Mouse (Mus musculus) spleen, postnatal 36 days (tissue): ENCODE measurements around the gene Zbtb9.
"Not testable (repeated sequence)": the region's sequence is repeated elsewhere in the genome, so short reads cannot be mapped to it uniquely, and the experiment has no call there.

Experiments
- DNase-seq, 2 experiments: peaks; one replicate each; pipeline ENCODE4 v3.0.0; 2022; ENCODE audit warnings: low spot score in 2 of 2, mixed read lengths in 1 of 2

Gene Zbtb9

DNA sequence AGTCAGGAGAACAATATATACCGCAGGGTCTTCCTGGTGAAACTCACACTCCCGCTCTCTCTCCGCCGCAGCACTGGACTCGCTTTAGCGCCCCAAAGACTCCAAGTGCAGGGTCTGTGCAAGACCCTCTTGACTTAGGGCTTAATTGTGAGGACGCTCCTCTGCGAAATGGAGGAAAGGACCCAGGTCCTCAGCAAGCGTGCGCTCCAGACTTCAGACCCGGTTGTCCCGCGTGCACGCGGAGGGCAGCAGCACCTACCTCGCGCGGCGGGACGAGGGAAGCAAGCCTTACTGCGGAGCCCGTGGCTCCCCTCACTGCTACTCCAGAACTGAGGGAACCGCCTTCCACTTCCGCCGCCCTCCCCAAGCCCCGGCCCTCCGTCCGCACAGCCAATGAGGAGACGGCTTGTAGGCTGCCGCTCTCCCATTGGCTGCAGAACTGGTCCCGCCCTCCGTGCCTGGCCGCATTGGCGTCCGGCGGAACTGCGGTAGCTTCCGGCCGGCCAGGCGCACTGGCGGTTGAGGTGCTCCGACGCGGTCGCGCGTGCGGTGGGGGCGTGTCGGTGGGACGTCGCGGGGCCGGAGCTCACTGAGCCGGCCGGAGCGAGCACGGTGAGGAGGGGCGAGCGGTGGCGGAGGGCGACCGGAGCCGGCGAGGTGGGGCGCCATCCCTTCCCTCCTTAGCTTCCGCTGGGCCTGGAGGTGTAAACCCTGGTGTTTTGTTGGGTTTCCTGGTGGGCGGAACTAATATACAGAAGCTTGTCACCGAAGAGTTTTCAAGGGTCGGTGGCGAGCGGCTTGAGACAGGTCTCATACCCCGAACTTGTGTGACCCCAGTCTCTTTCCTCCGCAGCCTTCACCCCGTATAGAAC lies at the start of gene Zbtb9:
TSS of gene Zbtb9 (plus strand) at position 465 of the 872 bp plus-strand sequence.
- peak; percentile 97 to 98 for DNase-seq

DNA sequence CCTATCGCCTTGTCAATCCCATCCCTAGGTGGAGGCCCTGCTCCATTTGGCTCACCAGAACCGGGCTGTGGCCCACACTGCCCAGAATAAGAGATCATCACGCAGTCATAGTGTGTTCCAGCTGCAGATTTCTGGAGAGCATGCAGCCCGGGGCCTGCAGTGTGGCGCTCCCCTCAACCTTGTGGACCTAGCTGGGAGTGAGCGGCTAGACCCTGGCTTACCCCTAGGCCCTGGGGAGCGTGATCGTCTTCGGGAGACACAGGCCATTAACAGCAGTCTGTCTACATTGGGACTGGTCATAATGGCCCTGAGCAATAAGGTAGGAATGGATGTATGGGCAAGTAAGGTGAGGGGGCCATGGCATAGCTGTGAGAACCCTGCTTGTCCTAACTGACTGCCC lies 47.6 kb upstream of the Zbtb9 start:
- not testable (repeated sequence) for DNase-seq

DNA sequence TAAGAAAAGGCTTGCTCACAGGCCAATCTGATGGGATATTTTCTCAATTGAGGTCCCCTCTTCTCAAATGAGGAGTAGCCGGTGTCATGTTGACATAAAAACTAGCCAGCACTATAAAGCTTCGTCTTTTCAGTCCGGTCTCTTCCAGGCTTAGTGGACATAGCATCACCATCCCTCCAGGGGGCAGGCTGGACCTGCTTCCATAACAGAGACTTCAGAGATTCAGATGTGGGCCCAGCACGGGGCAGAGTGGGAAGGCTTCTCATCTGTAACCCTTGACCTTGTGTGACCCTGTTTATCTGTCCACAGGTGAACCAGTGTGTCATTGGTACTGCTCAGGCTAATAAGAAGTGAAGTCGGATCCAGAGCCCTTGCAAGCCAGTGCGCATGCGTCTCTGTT lies 41.2 kb upstream of the Zbtb9 start:
- DNase-seq, result peak; percentile 44 to 52

DNA sequence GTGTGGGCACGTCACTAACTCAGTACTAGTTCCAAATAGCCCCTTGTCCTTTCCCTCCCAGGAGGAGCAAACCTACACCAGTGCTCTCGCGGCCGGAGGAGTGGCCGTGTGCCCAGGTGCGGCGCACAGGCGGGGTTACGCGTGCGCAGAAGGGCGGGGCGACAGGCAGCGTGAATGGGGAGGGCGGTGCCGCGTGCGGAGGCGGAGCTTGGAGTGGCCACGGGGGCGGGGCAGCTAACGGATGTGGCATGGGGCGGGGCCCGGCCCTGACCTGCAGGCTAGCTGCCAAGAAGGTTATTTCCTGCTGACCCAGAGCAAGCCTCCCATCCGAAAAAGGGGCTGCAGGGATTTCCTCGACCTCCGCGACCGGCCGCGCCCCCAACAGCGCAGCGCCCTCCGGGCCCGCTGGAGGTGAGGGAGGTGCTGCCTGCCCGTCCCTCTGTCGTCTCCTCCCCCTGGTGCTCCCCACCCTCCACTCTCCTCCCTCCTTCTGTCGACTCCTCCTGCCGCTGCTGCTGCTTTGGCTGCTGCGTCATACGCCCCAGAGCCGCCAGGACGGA lies 40.0 kb upstream of the Zbtb9 start, which contains the start of gene Phf1:
TSS of gene Phf1 (plus strand) at position 214 of the 560 bp plus-strand sequence.
- peak; percentile 97 for DNase-seq

DNA sequence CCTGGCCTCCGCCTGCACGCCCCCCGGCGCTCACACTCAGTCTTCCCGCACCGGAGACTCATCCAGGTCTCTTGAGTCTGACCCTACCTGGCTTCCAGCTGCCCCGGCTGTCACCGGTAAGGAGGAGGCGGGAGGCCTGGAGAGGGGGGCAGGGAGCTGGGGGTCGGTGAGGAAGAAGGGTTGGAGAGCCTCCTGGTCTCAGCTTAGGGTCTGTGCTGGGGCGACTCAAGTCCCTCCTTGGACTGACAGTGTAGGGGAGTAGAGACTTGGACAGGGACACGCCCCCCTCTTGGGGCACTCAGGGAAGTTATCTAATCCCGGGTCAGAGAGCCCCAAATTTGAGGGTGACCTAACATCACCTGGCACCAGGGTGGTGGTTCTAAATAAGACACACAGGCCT lies 39.5 kb upstream of the Zbtb9 start:
- no peak for DNase-seq

DNA sequence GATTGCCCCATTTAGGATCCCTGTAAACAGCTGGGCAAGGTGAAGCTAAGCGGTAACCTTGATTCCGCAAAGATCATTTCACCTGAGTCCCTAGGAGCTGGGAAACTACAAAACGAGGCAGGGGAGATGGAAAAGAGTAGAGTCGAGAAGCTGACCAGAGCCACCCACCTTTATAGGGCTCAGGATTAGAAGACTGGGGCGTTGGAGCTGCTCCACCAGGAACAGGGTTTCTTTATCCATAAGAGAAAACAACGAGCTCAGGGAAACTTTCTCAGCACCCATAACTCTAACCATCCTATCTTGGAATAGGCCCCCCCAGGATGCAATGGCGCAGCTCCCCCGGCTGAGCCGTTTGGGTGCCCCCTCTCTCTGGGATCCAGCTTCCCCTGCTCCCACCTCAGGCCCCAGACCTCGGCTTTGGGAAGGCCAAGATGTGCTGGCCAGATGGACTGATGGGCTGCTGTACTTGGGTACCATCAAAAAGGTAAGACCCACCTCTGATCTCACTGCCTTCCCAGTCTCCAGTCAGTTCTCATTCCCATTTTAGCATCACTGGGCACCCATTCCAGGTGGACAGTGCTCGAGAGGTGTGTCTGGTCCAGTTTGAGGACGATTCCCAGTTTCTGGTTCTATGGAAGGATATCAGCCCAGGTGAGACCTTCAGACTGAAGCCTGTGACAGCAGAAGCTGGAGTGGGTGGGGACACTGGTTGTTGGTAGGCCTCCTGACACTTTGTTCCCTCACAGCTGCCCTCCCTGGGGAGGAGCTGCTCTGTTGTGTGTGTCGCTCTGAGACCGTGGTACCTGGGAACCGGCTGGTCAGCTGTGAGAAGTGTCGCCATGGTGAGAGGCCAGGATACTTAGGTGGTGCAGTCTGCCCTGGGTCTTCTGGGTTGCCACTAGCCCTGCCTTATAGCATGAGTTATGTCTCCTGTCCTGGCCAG lies 38.8 kb upstream of the Zbtb9 start:
- DNase-seq, result no peak

DNA sequence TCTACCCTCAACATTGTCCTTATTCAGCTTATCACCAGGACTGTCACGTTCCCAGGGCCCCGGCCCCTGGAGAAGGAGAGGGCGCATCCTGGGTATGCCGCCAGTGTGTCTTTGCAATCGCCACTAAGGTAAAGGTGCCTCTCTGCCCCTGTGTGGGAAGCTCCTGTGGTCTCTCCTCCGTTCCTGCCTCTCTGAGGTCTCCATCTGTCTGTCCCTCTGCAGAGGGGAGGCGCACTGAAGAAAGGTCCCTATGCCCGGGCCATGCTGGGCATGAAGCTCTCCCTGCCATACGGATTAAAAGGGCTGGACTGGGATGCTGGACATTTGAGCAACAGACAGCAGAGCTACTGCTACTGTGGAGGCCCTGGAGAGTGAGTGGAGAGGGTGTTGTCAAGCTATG lies 37.9 kb upstream of the Zbtb9 start:
- no peak for DNase-seq

DNA sequence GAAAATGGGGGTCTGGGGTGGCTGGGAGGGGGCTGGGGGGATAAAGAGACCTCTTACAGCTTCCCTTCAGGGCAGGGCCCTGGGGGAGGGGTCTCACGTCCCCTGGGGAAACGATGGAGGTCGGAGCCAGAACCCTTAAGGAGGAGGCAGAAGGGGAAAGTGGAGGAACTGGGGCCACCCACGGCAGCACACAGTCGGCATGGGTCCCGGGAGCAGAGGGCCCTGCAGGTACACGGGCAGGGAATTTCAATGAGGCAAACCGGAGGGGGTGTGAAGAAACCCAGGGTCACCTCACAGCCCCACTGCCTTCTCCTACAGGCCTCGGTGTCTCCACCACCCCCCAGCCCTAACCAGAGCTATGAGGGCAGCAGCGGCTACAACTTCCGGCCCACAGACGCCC lies 36.5 kb upstream of the Zbtb9 start:
- DNase-seq, result no peak

DNA sequence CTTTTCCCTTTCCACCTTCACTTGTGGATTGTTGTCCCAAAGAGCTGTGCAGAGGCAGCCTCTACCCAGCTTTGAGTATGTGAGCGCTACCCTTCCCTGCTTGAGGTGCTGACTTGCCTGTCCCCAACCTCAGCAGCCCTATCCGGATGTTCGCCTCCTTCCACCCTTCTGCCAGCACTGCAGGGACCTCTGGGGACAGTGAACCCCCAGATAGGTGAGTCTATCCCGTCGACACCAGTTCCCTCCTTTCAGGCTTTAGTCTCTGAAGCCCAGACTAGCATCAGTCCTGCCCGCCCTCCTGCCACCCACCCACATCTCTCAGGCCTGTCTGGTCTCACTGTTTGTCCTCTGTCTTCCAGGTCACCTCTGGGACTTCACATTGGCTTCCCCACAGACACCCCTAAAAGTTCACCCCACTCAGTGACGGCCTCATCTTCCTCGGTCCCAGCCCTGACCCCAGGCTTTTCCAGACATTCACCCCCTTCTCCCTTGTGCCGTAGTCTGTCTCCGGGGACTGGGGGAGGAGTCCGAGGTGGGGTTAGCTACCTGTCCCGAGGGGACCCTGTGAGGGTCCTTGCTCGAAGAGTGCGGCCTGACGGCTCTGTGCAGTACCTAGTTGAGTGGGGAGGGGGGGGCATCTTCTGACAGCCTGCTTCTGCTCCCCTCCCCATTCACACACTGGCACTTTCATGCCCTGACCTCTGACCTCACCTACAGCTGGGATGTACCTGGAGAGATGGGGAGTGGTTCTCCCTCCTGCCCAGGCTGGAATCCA lies 35.9 kb upstream of the Zbtb9 start:
- DNase-seq, result no peak

DNA sequence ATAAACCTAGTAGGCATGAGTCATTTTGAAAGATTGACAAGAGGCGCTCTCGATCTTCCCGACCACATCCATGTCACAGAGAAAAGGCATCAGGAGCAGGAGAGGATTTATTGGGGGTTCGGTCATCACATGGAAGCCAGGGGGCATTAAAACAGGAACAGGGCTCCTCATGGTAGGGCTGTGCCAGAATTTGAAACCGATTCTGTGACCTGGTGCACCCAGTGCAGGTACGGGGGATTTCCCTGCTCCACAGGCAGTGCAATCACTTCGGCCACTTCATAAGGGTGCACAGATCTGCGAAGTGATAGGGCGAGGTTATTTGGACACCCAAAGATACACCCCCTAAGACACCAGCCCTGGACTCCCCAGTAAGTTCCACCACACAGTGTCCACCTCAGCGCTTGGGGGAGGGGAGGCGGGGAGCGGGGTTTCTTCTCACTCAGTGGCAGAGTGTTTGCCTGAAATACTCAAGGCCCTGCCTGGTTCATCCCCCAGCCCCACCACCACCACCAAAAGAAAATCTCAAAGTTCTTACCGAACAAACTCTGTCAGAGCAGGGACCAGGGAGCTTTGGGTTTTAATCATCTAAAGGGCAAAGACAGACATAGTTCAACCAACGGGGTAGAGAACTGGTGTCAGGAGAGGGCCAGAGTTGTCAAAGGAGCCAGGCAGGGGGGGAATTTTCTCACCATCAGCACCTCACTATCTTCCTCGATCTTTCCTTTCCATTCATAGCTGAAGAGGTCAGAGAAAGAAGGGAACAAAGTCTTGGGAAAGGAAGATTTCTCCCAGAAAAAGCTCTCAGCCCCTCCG lies 34.9 kb upstream of the Zbtb9 start:
- DNase-seq, result no peak

DNA sequence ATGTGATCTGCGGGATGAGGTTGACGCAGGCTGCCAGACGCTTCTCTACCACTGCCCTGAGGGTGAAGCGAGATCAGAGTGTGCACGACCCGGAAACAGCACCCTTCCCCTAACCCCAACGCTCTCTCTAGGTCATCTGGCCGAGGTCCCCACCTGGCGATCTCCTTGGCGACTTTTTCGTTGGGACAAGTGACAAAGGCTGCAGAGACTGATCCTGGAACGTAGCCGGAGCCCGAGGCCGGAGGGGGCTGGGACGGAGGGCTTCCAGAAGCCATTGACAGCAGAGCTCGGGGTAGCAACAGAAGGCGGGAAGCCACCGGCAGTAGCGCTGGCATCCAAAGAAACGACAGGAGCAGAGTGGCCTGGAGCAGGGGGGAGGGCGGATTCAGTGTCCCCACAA lies 34.2 kb upstream of the Zbtb9 start:
- no peak for DNase-seq

DNA sequence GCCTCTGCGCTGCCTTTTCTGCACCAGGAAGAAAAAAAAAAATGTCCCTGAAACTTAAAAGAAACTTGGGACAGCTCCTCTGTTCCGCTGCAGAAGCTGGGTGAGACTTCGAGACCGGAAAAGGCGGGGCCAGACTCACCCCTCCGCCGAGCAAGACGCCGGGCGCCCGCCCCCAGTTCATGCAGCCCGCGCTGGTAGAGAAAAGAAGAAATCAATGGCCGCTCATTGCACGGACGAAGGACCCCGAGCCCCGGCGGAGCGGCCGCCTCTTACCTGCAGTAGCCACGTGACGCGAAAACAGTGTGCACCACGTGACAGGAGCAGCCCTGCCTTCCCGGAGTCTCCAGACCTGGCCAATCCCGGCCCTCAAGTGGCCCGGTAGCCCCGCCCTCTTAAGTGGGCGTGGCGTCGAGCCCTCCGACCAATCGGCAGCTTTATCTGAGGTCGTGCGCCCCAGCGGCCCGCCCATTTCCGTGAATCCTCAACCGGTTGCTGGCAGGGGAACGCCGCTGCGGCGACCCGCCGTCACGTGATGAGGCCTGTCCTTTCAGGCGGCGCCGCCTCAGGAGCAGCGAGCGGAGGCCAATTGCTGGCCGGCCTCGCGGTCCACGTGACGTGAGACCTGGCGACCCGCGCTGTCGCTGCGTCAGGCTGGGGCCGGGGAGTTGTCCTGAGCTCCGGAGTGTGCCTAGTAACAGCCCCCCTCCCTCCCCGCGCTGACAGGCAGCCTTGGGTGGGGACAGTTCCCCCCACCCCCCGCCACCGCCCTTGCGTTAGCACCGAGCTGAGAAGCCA lies 33.6 kb upstream of the Zbtb9 start, which contains the start of gene Cuta:
TSS of gene Cuta (minus strand) at position 392 of the 795 bp plus-strand sequence.
- DNase-seq, result peak; percentile 100

DNA sequence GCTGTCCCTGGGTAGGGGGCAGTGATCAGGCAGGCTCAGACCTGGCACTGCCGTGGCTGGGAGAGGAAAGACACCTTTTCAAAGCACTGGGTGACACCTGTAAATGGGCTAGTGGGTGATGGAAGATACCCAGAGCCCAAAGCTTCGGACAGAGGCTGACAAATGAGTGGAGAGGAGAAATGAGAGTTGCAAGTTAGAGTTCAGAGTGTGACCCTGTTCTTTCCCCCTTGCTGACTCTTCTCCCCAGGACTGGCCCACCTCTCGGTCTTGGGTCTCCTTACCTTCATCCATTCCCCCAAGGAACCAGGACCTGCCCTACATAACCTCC lies 33.0 kb upstream of the Zbtb9 start:
- no peak for DNase-seq

DNA sequence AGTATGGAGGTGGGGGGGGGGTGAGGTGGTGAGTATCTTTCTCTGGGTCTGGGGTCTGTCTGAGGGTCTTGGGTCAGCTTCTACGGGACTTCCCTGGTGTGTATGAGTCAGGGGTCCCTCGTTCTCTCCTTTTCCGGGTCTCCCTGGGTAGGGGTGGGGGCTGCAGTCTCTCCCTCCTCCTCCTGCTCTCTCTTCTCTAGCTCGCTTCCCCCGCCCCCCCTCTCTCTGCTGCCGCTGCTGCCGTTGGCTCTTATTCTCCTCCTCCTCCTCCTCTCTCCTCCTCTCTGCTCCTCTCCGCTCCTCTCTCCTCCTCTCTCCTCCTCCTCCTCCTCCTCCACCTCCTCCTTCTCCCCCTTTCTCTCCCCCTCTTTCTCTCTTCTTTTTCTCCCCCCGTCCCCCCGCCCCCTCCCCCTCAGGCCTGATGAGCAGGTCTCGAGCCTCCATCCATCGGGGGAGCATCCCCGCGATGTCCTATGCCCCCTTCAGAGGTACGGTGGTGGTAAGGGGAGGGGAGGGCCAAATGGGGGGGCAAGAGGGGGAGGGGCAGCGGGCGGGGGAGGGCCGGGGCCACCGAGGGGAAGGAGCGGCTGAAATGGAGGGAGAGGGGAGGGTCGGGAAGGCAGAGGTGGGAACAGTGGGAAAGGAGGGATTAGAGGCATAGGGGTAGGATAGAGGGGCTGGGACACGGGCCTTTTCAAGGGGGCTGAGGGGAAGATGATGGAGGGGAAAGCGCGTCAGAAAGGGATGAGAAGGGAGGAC lies 31.8 kb upstream of the Zbtb9 start, which contains the start of gene Syngap1:
TSS of gene Syngap1 (plus strand) at position 223 of the 759 bp plus-strand sequence.
- DNase-seq, result no peak

DNA sequence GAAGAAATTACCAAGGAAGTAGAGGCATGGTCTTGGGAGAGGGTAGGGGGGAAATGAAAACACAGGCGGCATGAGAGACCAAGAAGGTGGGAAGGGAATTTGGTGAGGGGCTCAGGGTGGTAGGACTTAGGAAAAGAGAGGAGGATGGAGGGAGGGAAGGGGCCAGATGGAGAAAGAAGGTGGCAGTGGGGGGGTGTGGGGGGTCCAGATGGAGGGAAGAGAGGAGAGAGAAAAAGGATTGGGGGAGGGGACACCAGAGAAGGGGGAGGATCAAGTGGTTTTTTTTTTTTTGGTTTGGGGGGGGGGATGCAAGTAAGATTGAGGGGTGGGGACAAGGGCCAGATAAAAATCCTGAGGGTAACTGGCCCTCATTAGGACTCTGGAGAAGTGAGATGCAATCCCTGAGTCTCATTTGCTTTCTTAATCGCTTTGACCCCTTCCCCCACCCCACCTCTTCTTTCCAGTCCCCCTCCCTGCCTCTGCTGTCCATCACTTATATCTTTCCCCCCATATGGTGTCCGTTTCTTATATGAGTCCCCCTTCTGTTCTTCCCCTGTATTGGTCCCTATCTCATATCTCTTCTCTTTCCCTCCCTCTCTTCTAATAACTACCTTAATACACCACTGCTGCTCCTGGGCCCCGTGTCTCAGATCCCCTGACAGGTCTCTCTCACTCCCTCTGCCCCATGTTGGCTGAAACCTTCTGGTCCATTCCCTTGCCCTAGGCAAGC lies 31.0 kb upstream of the Zbtb9 start:
- DNase-seq, result no peak

DNA sequence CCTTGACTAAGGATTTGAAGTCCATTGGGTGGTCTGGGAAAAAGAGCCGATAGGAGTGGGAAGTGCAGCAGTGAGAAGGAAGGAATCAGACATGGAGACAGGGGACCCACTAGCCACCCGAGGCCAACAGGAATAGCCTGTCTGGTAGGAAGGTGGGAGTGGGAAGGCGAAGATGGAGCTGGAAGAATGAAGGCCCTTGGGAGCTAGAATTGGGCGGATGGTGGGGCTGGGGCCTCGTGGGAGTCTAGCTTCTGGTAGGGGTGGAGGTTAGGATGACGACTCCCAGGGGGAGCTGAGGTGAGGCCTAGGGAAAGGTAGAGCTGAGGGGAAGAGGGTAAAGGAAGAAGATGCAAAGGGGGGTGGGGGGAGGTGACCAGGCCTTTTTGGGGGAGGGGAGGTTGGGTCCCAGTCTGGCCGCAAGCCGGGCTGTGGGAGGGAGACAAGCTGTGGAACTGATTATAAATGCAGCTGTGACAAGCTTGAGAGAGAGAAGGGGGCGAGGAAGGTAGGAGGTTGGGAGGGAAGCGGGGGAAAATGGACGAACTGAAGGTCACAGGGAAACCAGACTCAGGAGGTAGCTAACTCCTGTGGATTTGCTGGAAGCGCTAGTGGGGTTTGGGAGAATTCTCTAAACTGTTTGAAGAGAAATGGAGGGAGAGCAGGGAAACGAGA lies 27.0 kb upstream of the Zbtb9 start:
- no peak for DNase-seq

DNA sequence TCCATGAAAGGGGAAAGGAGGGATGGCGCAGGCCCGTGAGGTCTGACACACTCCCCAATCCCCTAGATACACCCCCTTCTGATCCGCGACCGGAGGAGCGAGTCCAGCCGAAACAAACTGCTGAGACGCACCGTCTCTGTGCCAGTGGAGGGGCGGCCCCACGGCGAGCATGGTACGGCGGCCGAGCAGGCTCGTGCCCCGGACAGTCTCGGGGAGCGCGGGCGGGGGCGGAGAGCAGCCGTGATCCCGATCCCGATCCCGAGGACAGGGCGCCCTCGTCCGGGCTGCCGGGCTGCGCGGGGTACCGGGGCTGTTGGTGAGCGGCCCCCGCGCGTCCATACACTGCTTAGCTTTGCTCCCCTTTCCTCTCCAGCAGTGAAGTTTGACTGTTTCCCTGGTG lies 26.4 kb upstream of the Zbtb9 start:
- DNase-seq, result peak; percentile 46
